Mouse (Mus musculus) gastrocnemius, adult 18-20 months (tissue): ENCODE measurements around the gene Tet3. TPM values are rescaled to one million over a fixed set of nuclear protein-coding genes. Genes with fewer than 3 reads are reported as not detected.

ENCODE experiments used
- DNase-seq: peaks from one replicate; pipeline ENCODE4 v3.0.0; 2021; ENCODE audit warnings: low spot score
- total RNA-seq, 2 experiments: library from RNA; stranded (reverse); gene quantifications; 2 replicates each; pipeline ENCODE4 v1.2.3; 2021

Tet3 gene
- total RNA-seq, 2 experiments from 2014 or later: 10.9 to 13.4 TPM

- DNase-seq: no peak
Measured at GRCm38 (mm10) chr6:83415356-83415940, 43.4 kb downstream of the Tet3 start.

- no peak for DNase-seq
Measured at GRCm38 (mm10) chr6:83414601-83415355, 44.1 kb downstream of the Tet3 start.

- peak; percentile 54 for DNase-seq
Measured at GRCm38 (mm10) chr6:83413686-83414085, 45.2 kb downstream of the Tet3 start.

GRCm38 (mm10) chr6:83412854-83413401 lies 46.0 kb downstream of the Tet3 start:
- DNase-seq: peak; percentile 45

GRCm38 (mm10) chr6:83412362-83412853 lies 46.5 kb downstream of the Tet3 start:
- DNase-seq: peak; percentile 39

GRCm38 (mm10) chr6:83411635-83412361 lies 47.1 kb downstream of the Tet3 start:
- DNase-seq: no peak

- no peak for DNase-seq
Measured at GRCm38 (mm10) chr6:83410046-83410706, 48.7 kb downstream of the Tet3 start.

GRCm38 (mm10) chr6:83408510-83408909 lies 50.4 kb downstream of the Tet3 start:
- DNase-seq: no peak

- DNase-seq: no peak
Measured at GRCm38 (mm10) chr6:83405511-83406064, 53.3 kb downstream of the Tet3 start.

- no peak for DNase-seq
Measured at GRCm38 (mm10) chr6:83404571-83404970, 54.3 kb downstream of the Tet3 start.

GRCm38 (mm10) chr6:83403481-83403880 lies 55.4 kb downstream of the Tet3 start:
- no peak for DNase-seq

GRCm38 (mm10) chr6:83399790-83400189 lies 59.1 kb downstream of the Tet3 start:
- DNase-seq: no peak

- DNase-seq: no peak
Measured at GRCm38 (mm10) chr6:83397728-83398127, 61.2 kb downstream of the Tet3 start.

- DNase-seq: no peak
Measured at GRCm38 (mm10) chr6:83396711-83397110, 62.2 kb downstream of the Tet3 start.

GRCm38 (mm10) chr6:83395544-83396229 lies 63.2 kb downstream of the Tet3 start:
- no peak for DNase-seq

- no peak for DNase-seq
Measured at GRCm38 (mm10) chr6:83394122-83394521, 64.8 kb downstream of the Tet3 start.

- no peak for DNase-seq
Measured at GRCm38 (mm10) chr6:83392166-83392780, 66.6 kb downstream of the Tet3 start.

- no peak for DNase-seq
Measured at GRCm38 (mm10) chr6:83385569-83386090, 73.3 kb downstream of the Tet3 start.
